Mouse (Mus musculus) hindbrain, postnatal 0 days (tissue): ENCODE results near the gene Hvcn1. TPM values are rescaled to one million over a fixed set of nuclear protein-coding genes. Genes with fewer than 3 reads are reported as not detected.

Source experiments
- ATAC-seq: fragments of 200-750 bp; cut with Nextera tagmentation; 2 replicates; pipeline ENCODE4 v1.8.0; 2017; ENCODE audit warnings: mild to moderate bottlenecking, moderate TSS enrichment, moderate library complexity
- DNase-seq: peaks from one replicate; pipeline ENCODE4 v3.0.0-alpha.2; 2015; ENCODE audit warnings: low spot score
- H3K27ac ChIP-seq: fragments of 300-500 bp; sonication (generic); 2 replicates; pipeline ENCODE4 v1.5.1; 2014; ENCODE audit warnings: mild to moderate bottlenecking
- H3K27me3 ChIP-seq: fragments of 300-500 bp; sonication (generic); 2 replicates; pipeline ENCODE4 v1.6.1; 2014; ENCODE audit warnings: low read length, mixed read lengths; ENCODE audit not compliant: insufficient read depth
- H3K36me3 ChIP-seq: fragments of 300-500 bp; sonication (generic); 2 replicates; pipeline ENCODE4 v1.6.1; 2014; ENCODE audit warnings: low read length, mixed read lengths; ENCODE audit not compliant: insufficient read depth
- H3K4me1 ChIP-seq: fragments of 300-500 bp; sonication (generic); 2 replicates; pipeline ENCODE4 v1.6.1; 2014; ENCODE audit warnings: antibody characterized with exemption, low read length, mixed read lengths; ENCODE audit not compliant: insufficient read depth
- H3K4me2 ChIP-seq: fragments of 300-500 bp; sonication (generic); 2 replicates; pipeline ENCODE4 v1.6.1; 2014; ENCODE audit warnings: low read depth, mild to moderate bottlenecking, low read length, moderate library complexity, mixed read lengths
- H3K4me3 ChIP-seq: fragments of 300-500 bp; sonication (generic); 2 replicates; pipeline ENCODE4 v1.5.1; 2014; ENCODE audit warnings: low read length
- H3K9ac ChIP-seq: fragments of 300-500 bp; sonication (generic); replicated peaks from 2 replicates; pipeline ENCODE4 v1.6.1; 2014; ENCODE audit warnings: mild to moderate bottlenecking, low read length, moderate library complexity, mixed read lengths
- H3K9me3 ChIP-seq: fragments of 300-500 bp; sonication (generic); 2 replicates; pipeline ENCODE4 v1.6.1; 2016; ENCODE audit warnings: low read length, mixed read lengths
- CTCF ChIP-seq: IDR thresholded peaks from 2 replicates; pipeline ENCODE4 v1.5.1; 2016; ENCODE audit warnings: antibody characterized with exemption, control low read depth, low read depth
- WGBS: fragments of 180-500 bp; shearing (Covaris S2); extraction: QIAGEN DNeasy Blood & Tissue Kit; methylation state at CpG from one replicate; pipeline ENCODE4 v1.1.7; 2014; 5-methylcytosine and 5-hydroxymethylcytosine counted together
- polyA plus RNA-seq: library from polyadenylated mRNA; unstranded; fragments of >200 nt; fragmentation: Nextera tagmentation; extraction: Ambion mirVana; gene quantifications from 2 replicates; pipeline ENCODE4 v1.2.1, GENCODE M21; 2015
- total RNA-seq: library from RNA; depleted of rRNA; stranded (reverse); fragments of >200 nt; gene quantifications from 2 replicates; pipeline ENCODE4 v1.2.3, GENCODE M21; 2014

The Hvcn1 gene
- total and polyA plus RNA-seq, 2 experiments from 2014 or later = 0.94 to 1.7 TPM

GRCm38 (mm10) chr5:122224291-122224690 is 17.7 kb downstream of the Hvcn1 start:
- WGBS = 97% methylated on average over 2 of the region's 2 CpGs
- Histone ChIP-seq H3K9me3 (no peaks in the 10 kb centered on the region), H3K9ac (no peak overlapping the region), H3K4me1 (no peaks in the 10 kb centered on the region), H3K27me3 (no peaks in the 10 kb centered on the region), H3K36me3 (no peaks in the 10 kb centered on the region), H3K4me2 (no peak overlapping the region), H3K4me3 (no peak overlapping the region), H3K27ac (no peak overlapping the region)
- DNase-seq (no peak), ATAC-seq (no peak)
- no peak for TF ChIP-seq CTCF

DNA sequence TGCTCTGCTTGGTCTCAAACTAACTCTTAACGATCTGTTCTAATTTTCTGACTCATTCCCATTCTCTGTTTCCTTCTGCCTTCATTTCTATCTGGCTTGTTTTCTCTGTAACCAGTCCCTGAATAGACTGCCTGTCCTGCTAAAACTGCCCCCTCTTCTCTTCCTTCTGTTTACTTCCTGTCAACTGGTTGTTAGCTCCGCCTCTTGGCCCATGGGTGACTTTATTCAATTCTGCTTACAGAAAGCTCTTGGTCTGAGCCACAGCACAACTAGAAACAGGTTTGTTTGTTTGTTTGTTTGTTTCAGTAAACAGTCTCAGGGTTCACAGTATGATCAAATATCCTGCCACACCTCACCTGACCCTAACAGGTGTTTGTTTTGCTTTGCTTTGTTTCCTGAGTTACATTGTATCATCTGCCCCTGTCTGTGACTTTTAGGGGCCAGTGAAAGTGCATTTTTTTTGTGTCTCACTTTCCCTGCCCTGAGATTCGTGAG is 21.7 kb downstream of the Hvcn1 start:
- Histone ChIP-seq H3K27me3 (no peaks in the 10 kb centered on the region), H3K27ac (no peak overlapping the region), H3K9ac (no peak overlapping the region), H3K4me1 (no peaks in the 10 kb centered on the region), H3K9me3 (no peaks in the 10 kb centered on the region), H3K4me3 (no peak overlapping the region), H3K36me3 (no peaks in the 10 kb centered on the region), H3K4me2 (no peak overlapping the region)
- no peak for DNase-seq
- no peak for ATAC-seq
- no peak for TF ChIP-seq CTCF
- 87% methylated on average over 3 of the region's 3 CpGs for WGBS

DNA sequence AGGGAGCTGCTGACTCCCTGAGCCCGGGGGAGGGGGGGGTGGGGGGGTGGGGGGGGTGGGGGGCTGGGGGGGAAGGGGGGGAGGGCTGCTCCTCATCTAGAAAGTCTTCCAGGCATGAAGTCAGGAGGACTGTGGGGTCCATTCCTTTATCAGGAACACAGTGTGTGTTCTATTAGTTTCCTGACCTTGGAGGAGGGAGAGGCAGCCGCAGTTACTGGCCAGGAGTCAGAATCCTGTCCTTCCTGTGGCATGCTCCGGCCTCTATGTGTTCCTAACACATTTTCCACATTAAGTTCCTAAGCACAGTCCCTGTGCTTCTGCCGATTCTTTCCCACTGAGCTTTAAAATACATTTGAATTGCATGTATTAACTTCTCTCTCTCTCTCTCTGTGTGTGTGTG is 22.2 kb downstream of the Hvcn1 start:
- 57% methylated on average over 3 of the region's 4 CpGs for WGBS
- TF ChIP-seq CTCF = no peak
- no peak overlapping the region for H3K4me3 ChIP-seq

DNA sequence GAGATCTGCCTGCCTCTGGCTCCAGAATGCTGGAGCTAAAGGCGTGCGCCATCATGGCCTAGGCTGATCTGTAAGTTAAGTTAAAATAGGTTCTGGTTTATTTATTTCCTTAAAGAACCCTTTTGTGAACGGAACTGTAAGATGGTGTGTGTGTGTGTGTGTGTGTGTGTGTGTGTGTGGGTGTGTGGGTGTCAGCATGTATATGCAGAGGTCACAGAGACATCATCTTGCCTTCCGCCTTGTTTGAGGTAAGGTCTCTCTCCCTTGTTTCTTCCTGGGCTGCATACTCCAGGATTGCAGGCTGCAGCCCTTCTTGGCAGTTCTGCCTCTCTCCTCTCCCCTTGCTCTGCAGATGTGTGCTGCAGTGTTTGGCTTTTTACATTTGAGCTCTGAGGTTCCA is 24.2 kb downstream of the Hvcn1 start:
- Histone ChIP-seq H3K4me2 (no peak overlapping the region), H3K9ac (no peak overlapping the region), H3K27ac (no peak overlapping the region), H3K27me3 (no peaks in the 10 kb centered on the region), H3K36me3 (no peaks in the 10 kb centered on the region), H3K4me3 (no peak overlapping the region), H3K9me3 (no peaks in the 10 kb centered on the region), H3K4me1 (peaks cover 7% of the 10 kb centered on the region)
- DNase-seq = no peak
- no peak for TF ChIP-seq CTCF
- 92% methylated on average over 4 of the region's 4 CpGs for WGBS
- no peak for ATAC-seq

More for the DNA sequence above, 22.2 kb downstream of the Hvcn1 start:
- H3K4me1 ChIP-seq = no peaks in the 10 kb centered on the region
- H3K36me3 ChIP-seq = no peaks in the 10 kb centered on the region
- H3K9ac ChIP-seq = no peak overlapping the region
- ATAC-seq (no peak), DNase-seq (no peak)
- no peak overlapping the region for H3K4me2 ChIP-seq
- H3K27ac ChIP-seq = no peak overlapping the region
- no peaks in the 10 kb centered on the region for H3K9me3 ChIP-seq
- no peaks in the 10 kb centered on the region for H3K27me3 ChIP-seq

GRCm38 (mm10) chr5:122231431-122231830 is 24.8 kb downstream of the Hvcn1 start:
- no peaks in the 10 kb centered on the region for H3K36me3 ChIP-seq
- no peak overlapping the region for H3K9ac ChIP-seq
- DNase-seq = no peak
- no peak overlapping the region for H3K27ac ChIP-seq
- no peaks in the 10 kb centered on the region for H3K9me3 ChIP-seq
- H3K4me1 ChIP-seq = peaks cover 7% of the 10 kb centered on the region
- TF ChIP-seq CTCF = no peak
- no peak overlapping the region for H3K4me2 ChIP-seq
- no peaks in the 10 kb centered on the region for H3K27me3 ChIP-seq
- no peak for ATAC-seq
- H3K4me3 ChIP-seq = no peak overlapping the region
- 78% methylated on average over 6 of the region's 6 CpGs for WGBS

GRCm38 (mm10) chr5:122232004-122232403 is 25.4 kb downstream of the Hvcn1 start:
- H3K9ac ChIP-seq = no peak overlapping the region
- no peak overlapping the region for H3K4me2 ChIP-seq
- no peak overlapping the region for H3K4me3 ChIP-seq
- ATAC-seq (no peak), DNase-seq (no peak)
- no peak overlapping the region for H3K27ac ChIP-seq
- WGBS = 86% methylated on average over 5 of the region's 5 CpGs
- no peaks in the 10 kb centered on the region for H3K27me3 ChIP-seq
- no peak for TF ChIP-seq CTCF
- peaks cover 7% of the 10 kb centered on the region for H3K4me1 ChIP-seq
- no peaks in the 10 kb centered on the region for H3K36me3 ChIP-seq
- no peaks in the 10 kb centered on the region for H3K9me3 ChIP-seq

GRCm38 (mm10) chr5:122233077-122233581 is 26.5 kb downstream of the Hvcn1 start:
- Histone ChIP-seq H3K27me3 (no peaks in the 10 kb centered on the region), H3K4me3 (no peak overlapping the region), H3K4me1 (peaks cover 7% of the 10 kb centered on the region), H3K4me2 (no peak overlapping the region), H3K9ac (no peak overlapping the region), H3K9me3 (no peaks in the 10 kb centered on the region), H3K36me3 (no peaks in the 10 kb centered on the region), H3K27ac (no peak overlapping the region)
- no peak for DNase-seq
- no peak for ATAC-seq
- no peak for TF ChIP-seq CTCF
- WGBS = 87% methylated on average over 14 of the region's 14 CpGs
